Mouse (Mus musculus): ENCODE measurements around the gene Klk7. TPM values are rescaled to one million over a fixed set of nuclear protein-coding genes. Genes with fewer than 3 reads are reported as not detected.

Klk7 gene
- polyA plus RNA-seq, 1 experiment from 2014 or later = not detected

DNA sequence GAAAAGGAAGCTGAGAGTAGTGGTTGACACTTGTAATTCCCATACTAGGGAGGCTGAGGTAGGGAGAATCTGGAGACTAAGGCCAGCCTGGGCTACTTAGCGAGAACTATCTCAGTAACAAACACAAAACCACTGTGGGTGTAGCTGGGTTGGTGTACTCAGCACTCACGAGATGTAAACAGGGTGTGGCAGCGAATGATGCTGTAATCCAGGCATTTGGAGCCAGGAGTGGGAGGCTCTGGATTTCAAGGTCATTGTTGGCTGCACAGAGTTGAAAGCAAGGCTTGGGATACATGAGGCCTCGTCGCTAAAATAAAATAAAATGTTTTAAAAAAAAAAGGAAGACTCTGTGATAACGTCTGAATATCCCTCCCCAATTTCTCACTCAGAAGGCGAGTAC is 45.2 kb downstream of the Klk7 start:
- ATAC-seq = no peak
- no peak overlapping the region for H3K4me2 ChIP-seq (ENCODE audit: low read depth, low read length)
- no peak overlapping the region for H3K27ac ChIP-seq (ENCODE audit: low read length)
- no peaks in the 10 kb centered on the region for H3K9me3 ChIP-seq (ENCODE audit: control insufficient read depth, low read length)
- H3K4me1 ChIP-seq (ENCODE audit: control insufficient read depth, insufficient read depth, low read length) = no peaks in the 10 kb centered on the region
- H3K4me3 ChIP-seq (ENCODE audit: low read length) = no peak overlapping the region
- no peaks in the 10 kb centered on the region for H3K27me3 ChIP-seq (replicated peaks; ENCODE audit: control insufficient read depth, insufficient read depth, low read length)
- H3K9ac ChIP-seq (ENCODE audit: low read depth, low read length) = no peak overlapping the region
- no peaks in the 10 kb centered on the region for H3K36me3 ChIP-seq (ENCODE audit: control insufficient read depth, insufficient read depth, low read length)
- WGBS = 73% methylated on average over 7 of the region's 7 CpGs

DNA sequence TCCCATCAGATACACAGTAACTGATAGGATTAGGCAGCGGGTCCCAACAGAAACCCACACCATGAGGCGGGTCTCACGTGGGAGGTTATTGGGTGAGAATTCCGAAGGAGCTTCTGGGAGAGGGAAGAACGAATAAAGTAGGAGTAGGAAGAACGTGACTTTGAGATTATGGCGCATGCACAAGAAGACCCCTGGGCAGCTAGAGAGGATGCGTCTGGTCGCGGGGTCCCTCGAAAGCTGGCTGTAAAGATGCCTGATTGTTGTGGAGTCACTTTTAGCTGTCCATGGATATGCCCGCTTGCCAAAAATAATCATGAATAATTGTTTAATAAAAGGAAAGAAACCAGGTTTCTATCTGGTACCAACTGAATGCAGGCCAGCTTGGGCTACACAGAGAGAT is 46.4 kb downstream of the Klk7 start:
- H3K27me3 ChIP-seq (replicated peaks; ENCODE audit: control insufficient read depth, insufficient read depth, low read length) = no peaks in the 10 kb centered on the region
- no peak overlapping the region for H3K9ac ChIP-seq (ENCODE audit: low read depth, low read length)
- H3K4me3 ChIP-seq (ENCODE audit: low read length) = no peak overlapping the region
- no peaks in the 10 kb centered on the region for H3K36me3 ChIP-seq (ENCODE audit: control insufficient read depth, insufficient read depth, low read length)
- H3K9me3 ChIP-seq (ENCODE audit: control insufficient read depth, low read length) = no peaks in the 10 kb centered on the region
- no peaks in the 10 kb centered on the region for H3K4me1 ChIP-seq (ENCODE audit: control insufficient read depth, insufficient read depth, low read length)
- ATAC-seq = no peak
- no peak overlapping the region for H3K4me2 ChIP-seq (ENCODE audit: low read depth, low read length)
- 88% methylated on average over 12 of the region's 12 CpGs for WGBS
- H3K27ac ChIP-seq (ENCODE audit: low read length) = no peak overlapping the region

DNA sequence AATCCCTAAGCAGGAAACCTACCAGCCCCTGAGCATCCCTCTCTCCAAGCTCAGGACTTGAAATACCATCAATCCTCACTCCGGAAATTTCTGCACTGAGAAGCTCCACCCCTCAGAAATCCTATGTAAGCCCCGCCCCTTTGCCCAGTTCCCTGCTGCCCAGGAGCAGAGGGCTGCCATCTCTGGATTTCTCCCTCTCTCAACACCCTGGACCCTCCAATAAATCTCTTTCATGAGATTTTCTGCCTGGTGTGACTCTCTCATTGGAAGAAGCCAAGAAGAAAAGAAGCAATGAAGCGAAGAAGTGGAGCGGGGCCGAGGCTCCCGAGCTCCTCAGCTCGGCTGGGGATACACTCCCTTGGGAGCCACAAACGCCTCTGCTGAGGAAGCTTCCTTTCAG is 49.3 kb downstream of the Klk7 start:
- 72% methylated on average over 8 of the region's 8 CpGs for WGBS
- no peak overlapping the region for H3K4me2 ChIP-seq (ENCODE audit: low read depth, low read length)
- no peak for ATAC-seq
- H3K27me3 ChIP-seq (replicated peaks; ENCODE audit: control insufficient read depth, insufficient read depth, low read length) = no peaks in the 10 kb centered on the region
- no peak overlapping the region for H3K4me3 ChIP-seq (ENCODE audit: low read length)
- H3K9me3 ChIP-seq (ENCODE audit: control insufficient read depth, low read length) = no peaks in the 10 kb centered on the region
- no peak overlapping the region for H3K27ac ChIP-seq (ENCODE audit: low read length)
- no peaks in the 10 kb centered on the region for H3K4me1 ChIP-seq (ENCODE audit: control insufficient read depth, insufficient read depth, low read length)
- H3K9ac ChIP-seq (ENCODE audit: low read depth, low read length) = no peak overlapping the region
- H3K36me3 ChIP-seq (ENCODE audit: control insufficient read depth, insufficient read depth, low read length) = no peaks in the 10 kb centered on the region

Other genes starting within 250 kb of the Klk7 start
- 2.2 and 2.4 TPM in 2 replicates for gene Zfp658, start 249.0 kb upstream of the Klk7 start, polyA plus RNA-seq (2015; fragmentation: Nextera tagmentation; extraction: Ambion mirVana)
- gene Zfp719, start 231.7 kb upstream of the Klk7 start, polyA plus RNA-seq (2015; fragmentation: Nextera tagmentation; extraction: Ambion mirVana) = 7.5 and 8.3 TPM in 2 replicates
- gene Zfp819, start 204.1 kb upstream of the Klk7 start, polyA plus RNA-seq (2015; fragmentation: Nextera tagmentation; extraction: Ambion mirVana) = not detected in 2 replicates
- gene Ceacam18, start 176.6 kb upstream of the Klk7 start, polyA plus RNA-seq (2015; fragmentation: Nextera tagmentation; extraction: Ambion mirVana) = 9.9 and 10.1 TPM in 2 replicates
- gene Siglece, start 151.1 kb upstream of the Klk7 start, polyA plus RNA-seq (2015; fragmentation: Nextera tagmentation; extraction: Ambion mirVana) = 1.6 TPM in 2 replicates
- gene Ctu1, start 139.3 kb upstream of the Klk7 start, polyA plus RNA-seq (2015; fragmentation: Nextera tagmentation; extraction: Ambion mirVana) = 11.2 and 11.7 TPM in 2 replicates
- gene Klk14, start 120.9 kb upstream of the Klk7 start, polyA plus RNA-seq (2015; fragmentation: Nextera tagmentation; extraction: Ambion mirVana) = 0.11 and 0.33 TPM in 2 replicates
- 0.27 and 0.33 TPM in 2 replicates for gene Klk13, start 98.7 kb upstream of the Klk7 start, polyA plus RNA-seq (2015; fragmentation: Nextera tagmentation; extraction: Ambion mirVana)
- not detected in 2 replicates for gene Klk12, start 42.4 kb upstream of the Klk7 start, polyA plus RNA-seq (2015; fragmentation: Nextera tagmentation; extraction: Ambion mirVana)
- gene Klk11, start 36.7 kb upstream of the Klk7 start, polyA plus RNA-seq (2015; fragmentation: Nextera tagmentation; extraction: Ambion mirVana) = 0.75 and 1.7 TPM in 2 replicates
- gene Klk10, start 30.3 kb upstream of the Klk7 start, polyA plus RNA-seq (2015; fragmentation: Nextera tagmentation; extraction: Ambion mirVana) = 2.5 and 6.3 TPM in 2 replicates
- 0.15 TPM in 1 of 2 replicates, not detected in the other for gene Klk9, start 19.4 kb upstream of the Klk7 start, polyA plus RNA-seq (2015; fragmentation: Nextera tagmentation; extraction: Ambion mirVana)
- gene Klk8, start 13.7 kb upstream of the Klk7 start, polyA plus RNA-seq (2015; fragmentation: Nextera tagmentation; extraction: Ambion mirVana) = 9.4 and 12.9 TPM in 2 replicates
- 0.10 TPM in 1 of 2 replicates, not detected in the other for gene Klk6, start 13.2 kb downstream of the Klk7 start, polyA plus RNA-seq (2015; fragmentation: Nextera tagmentation; extraction: Ambion mirVana)
- gene Klk5, start 30.7 kb downstream of the Klk7 start, polyA plus RNA-seq (2015; fragmentation: Nextera tagmentation; extraction: Ambion mirVana) = not detected in 2 replicates
- not detected in 2 replicates for gene Klk4, start 69.9 kb downstream of the Klk7 start, polyA plus RNA-seq (2015; fragmentation: Nextera tagmentation; extraction: Ambion mirVana)
- 0.17 TPM in 1 of 2 replicates, not detected in the other for gene Klk15, start 122.4 kb downstream of the Klk7 start, polyA plus RNA-seq (2015; fragmentation: Nextera tagmentation; extraction: Ambion mirVana)
- gene Klk1b8, start 139.4 kb downstream of the Klk7 start, polyA plus RNA-seq (2015; fragmentation: Nextera tagmentation; extraction: Ambion mirVana) = 0.97 and 1.2 TPM in 2 replicates
- gene Klk1b1, start 155.5 kb downstream of the Klk7 start, polyA plus RNA-seq (2015; fragmentation: Nextera tagmentation; extraction: Ambion mirVana) = not detected in 2 replicates
- gene Klk1b9, start 164.8 kb downstream of the Klk7 start, polyA plus RNA-seq (2015; fragmentation: Nextera tagmentation; extraction: Ambion mirVana) = not detected in 2 replicates
- gene Klk1b11, start 184.6 kb downstream of the Klk7 start, polyA plus RNA-seq (2015; fragmentation: Nextera tagmentation; extraction: Ambion mirVana) = not detected in 2 replicates
- gene Klk1b26, start 200.9 kb downstream of the Klk7 start, polyA plus RNA-seq (2015; fragmentation: Nextera tagmentation; extraction: Ambion mirVana) = not detected in 2 replicates
- gene Klk1b27, start 241.0 kb downstream of the Klk7 start, polyA plus RNA-seq (2015; fragmentation: Nextera tagmentation; extraction: Ambion mirVana) = not detected in 2 replicates